ENCODE assay signal across 21 mouse cellular contexts in genomic region chr10:67297175-67297855, GRCm38 (mm10). TPM values are rescaled to one million over a fixed set of nuclear protein-coding genes. Genes with fewer than 3 reads are reported as not detected.
DNase-seq lines count a peak whose midpoint lies in the region; ATAC-seq and TF ChIP-seq lines count a peak whose summit lies in the region.
"Had no signal": no experiment of that assay in that cellular context is flagged by ENCODE, and none has a peak within 500 bp of the region (broad histone marks: within the 10 kb centered on the region; RNA-seq: fewer than 3 reads in every experiment).

No protein-coding gene starts in this region.

- H3K9me3 ChIP-seq in liver, embryonic 16.5 days (replicated peaks; ENCODE audit: control insufficient read depth, low read length), result no peaks in the 10 kb centered on the region
- H3K9me3 ChIP-seq in kidney, embryonic 14.5 days (ENCODE audit: control insufficient read depth, low read length), result no peaks in the 10 kb centered on the region
- H3K9me3 ChIP-seq: embryonic facial prominence, embryonic 12.5 days; neural tube, embryonic 12.5 days had no signal

- no peak for TF ChIP-seq CTCF in gastrocnemius, adult 2 months (IDR thresholded peaks at IDR 0.05)

- intact Hi-C loops in gastrocnemius, adult 2 months (cut with DNase I), result no loop called here

- peak overlapping the region; percentile 36; the same call in 1 of the 2 replicates for H3K4me2 ChIP-seq in liver, embryonic 16.5 days (ENCODE audit: low read depth, low read length)
- no peak overlapping the region for H3K4me2 ChIP-seq in kidney, embryonic 14.5 days (replicated peaks; ENCODE audit: low read depth, low read length)
- H3K4me2 ChIP-seq: embryonic facial prominence, embryonic 12.5 days; heart, embryonic 11.5 days; lung, embryonic 14.5 days; neural tube, embryonic 12.5 days had no signal

- H3K27me3 ChIP-seq in liver, embryonic 16.5 days (ENCODE audit: control insufficient read depth, insufficient read depth, low read depth, low read length), result no peaks in the 10 kb centered on the region
- no peaks in the 10 kb centered on the region for H3K27me3 ChIP-seq in kidney, embryonic 14.5 days (ENCODE audit: control insufficient read depth, insufficient read depth, low read length)
- H3K27me3 ChIP-seq: embryonic facial prominence, embryonic 12.5 days; neural tube, embryonic 12.5 days had no signal

- no peak overlapping the region for H3K9ac ChIP-seq in liver, embryonic 16.5 days (ENCODE audit: low read depth, low read length)
- no peak overlapping the region for H3K9ac ChIP-seq in kidney, embryonic 14.5 days (ENCODE audit: low read depth, low read length)
- H3K9ac ChIP-seq: embryonic facial prominence, embryonic 12.5 days; forebrain, postnatal 0 days; lung, embryonic 14.5 days; neural tube, embryonic 12.5 days had no signal

- peak overlapping the region; percentile 68 for H3K27ac ChIP-seq in gastrocnemius, adult 2 months
- H3K27ac ChIP-seq in liver, embryonic 16.5 days (ENCODE audit: low read length), result peak overlapping the region; percentile 0; the same call in 1 of the 2 replicates
- no peak overlapping the region for H3K27ac ChIP-seq in kidney, embryonic 14.5 days (ENCODE audit: low read depth, low read length)
- H3K27ac ChIP-seq: embryonic facial prominence, embryonic 12.5 days; neural tube, embryonic 12.5 days had no signal

- 55% methylated on average over 17 of the region's 17 CpGs for WGBS in liver, embryonic 16.5 days (ENCODE audit: insufficient replicate concordance)
- WGBS in kidney, embryonic 14.5 days, result 83% methylated on average over 17 of the region's 17 CpGs

- peak overlapping the region; percentile 43 for H3K4me3 ChIP-seq in gastrocnemius, adult 2 months
- peak overlapping the region; percentile 25 for H3K4me3 ChIP-seq in liver, embryonic 16.5 days (ENCODE audit: low read depth, low read length)
- H3K4me3 ChIP-seq in kidney, embryonic 14.5 days (ENCODE audit: low read length), result no peak overlapping the region
- H3K4me3 ChIP-seq: embryonic facial prominence, embryonic 12.5 days; neural tube, embryonic 12.5 days had no signal

- H3K4me1 ChIP-seq in liver, embryonic 16.5 days (ENCODE audit: control insufficient read depth, low read depth, low read length), result peaks cover 7% of the 10 kb centered on the region
- H3K4me1 ChIP-seq in kidney, embryonic 14.5 days (ENCODE audit: control insufficient read depth, insufficient read depth, low read length), result no peaks in the 10 kb centered on the region
- H3K4me1 ChIP-seq: embryonic facial prominence, embryonic 12.5 days; neural tube, embryonic 12.5 days had no signal

- peak; percentile 47 for ATAC-seq in CD4-positive, CD25-positive, alpha-beta regulatory T cell, adult 4 months
- peak; percentile 40 for ATAC-seq in erythroblast, adult 5-6 weeks (replicated peaks; ENCODE audit: low FRiP score, poor library complexity, severe bottlenecking)
- ATAC-seq in liver, embryonic 16.5 days (ENCODE audit: low read depth), result peak; percentile 20; the same call in 1 of the 2 replicates
- ATAC-seq in kidney, embryonic 14.5 days (ENCODE audit: low FRiP score, low TSS enrichment), result no peak
- ATAC-seq: forebrain, postnatal 0 days had no signal

- no peaks in the 10 kb centered on the region for H3K36me3 ChIP-seq in liver, embryonic 16.5 days (ENCODE audit: control insufficient read depth, insufficient read depth)
- H3K36me3 ChIP-seq in kidney, embryonic 14.5 days (ENCODE audit: control insufficient read depth, insufficient read depth, low read length), result no peaks in the 10 kb centered on the region
- H3K36me3 ChIP-seq: embryonic facial prominence, embryonic 12.5 days; neural tube, embryonic 12.5 days had no signal

- DNase-seq in gastrocnemius, adult 2 months, result no peak
- DNase-seq in gastrocnemius, postnatal 4 days (ENCODE audit: low spot score in 2 of 2), result no peak
- no peak for DNase-seq in kidney, adult 18-20 months
- DNase-seq in lung, postnatal 36 days, result no peak
- DNase-seq: adrenal gland, postnatal 25 days; cerebellum, postnatal 36 days; forebrain, postnatal 0 days; gastrocnemius, postnatal 10 days; heart, postnatal 4 days; kidney, adult 9 months; layer of hippocampus, postnatal 36 days; left cerebral cortex, postnatal 4 days; lung, embryonic 14.5 days; thymus, postnatal 4 days had no signal

RNA-seq across cellular contexts. Expression of gene Nrbf2, which starts 12.2 kb away (rescaled TPM):
- 10 to 100 TPM; 13.0 to 13.4 TPM for total RNA-seq in gastrocnemius, adult 2 months (2021)
- 10 to 100 TPM in 1 of 2 experiments, 1 to 10 TPM in 1; 9.1 to 11.0 TPM for total RNA-seq in gastrocnemius, postnatal 4 days (2021)
- polyA plus RNA-seq in CD4-positive, CD25-positive, alpha-beta regulatory T cell, adult 4 months (2017; shearing (Covaris generic)), result 10 to 100 TPM; 27.6 to 35.3 TPM
- total RNA-seq in erythroblast, adult 5-6 weeks (2015; ENCODE audit: low replicate concordance), result 14.6 and 16.1 TPM in 2 replicates
- 9.7 and 12.7 TPM in 2 replicates for total RNA-seq in erythroblast, adult 5-6 weeks (2017; ENCODE audit: low replicate concordance)
- 12.2 and 14.5 TPM in 2 replicates for polyA plus RNA-seq in liver, embryonic 16.5 days (2015; fragmentation: Nextera tagmentation; extraction: Ambion mirVana)
- 33.8 and 34.7 TPM in 2 replicates for polyA plus RNA-seq in kidney, embryonic 14.5 days (2014; fragmentation: Nextera tagmentation; extraction: Ambion mirVana)
